Mouse (Mus musculus): ENCODE results near the gene Rhbdd3.
A peak's percentile ranks its signal among the peaks of the same experiment; 100 is the strongest.
"Not testable (repeated sequence)": the region's sequence is repeated elsewhere in the genome, so short reads cannot be mapped to it uniquely, and the experiment has no call there.

Gene Rhbdd3

DNA sequence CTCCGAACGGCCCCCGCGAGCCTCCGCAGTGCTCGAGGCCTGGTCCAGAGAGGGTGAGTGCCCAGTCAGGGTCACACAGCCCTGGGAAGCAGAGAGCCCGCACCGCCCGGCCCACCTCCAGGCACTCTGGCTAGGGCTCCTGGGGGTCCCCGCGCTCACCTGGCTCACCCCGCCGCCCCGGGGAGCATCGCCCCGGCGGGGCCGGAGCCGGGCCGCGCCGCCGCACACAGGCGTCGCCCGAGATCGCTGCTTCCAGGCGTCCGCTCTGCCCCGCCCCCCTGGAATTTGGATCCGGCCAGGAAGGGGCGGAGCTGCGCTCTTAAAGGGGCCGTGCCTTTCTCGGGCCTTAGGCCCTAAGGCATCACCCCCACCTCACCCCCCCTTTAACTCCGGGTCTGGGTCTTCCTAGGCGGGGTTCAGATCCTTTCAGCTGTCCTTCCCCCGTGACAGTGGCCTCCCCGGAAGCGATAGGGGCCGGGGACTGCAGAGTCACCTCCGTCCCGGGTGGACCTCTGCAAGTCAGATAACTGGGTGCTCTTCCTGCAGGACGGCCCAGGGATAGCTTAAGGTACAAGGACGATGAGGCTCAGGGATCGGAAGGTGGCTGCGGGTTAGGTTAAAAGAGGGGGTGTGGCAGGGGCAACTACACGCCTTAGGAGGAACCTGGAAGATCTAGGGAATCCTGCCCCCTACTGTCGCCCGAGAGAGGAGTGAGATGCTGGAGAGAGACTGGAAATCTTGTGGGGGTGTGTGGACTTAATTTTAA lies 33.5 kb upstream of the Rhbdd3 start, which contains the start of gene Gas2l1:
TSS of gene Gas2l1 (minus strand) at position 272 of the 766 bp plus-strand sequence.
- peak; percentile 90 to 95 for DNase-seq

DNA sequence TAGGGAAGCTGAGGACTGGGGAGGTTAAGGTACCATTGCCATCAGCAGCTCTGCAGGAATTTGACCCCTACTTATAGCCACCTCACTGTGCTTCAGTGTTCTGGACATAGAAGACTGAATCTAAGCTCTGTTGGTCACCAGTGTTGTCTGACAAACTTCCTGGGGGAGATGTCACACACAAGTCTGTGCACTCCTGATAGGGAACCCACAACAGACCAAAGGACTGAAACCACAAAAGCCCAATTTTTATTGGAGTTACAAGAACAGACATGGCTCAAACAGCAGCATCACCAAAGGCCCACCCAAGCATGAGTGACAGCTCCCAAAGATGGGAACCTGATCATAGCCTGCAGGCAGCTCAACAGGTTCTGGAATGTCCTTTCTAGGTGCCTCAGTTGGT lies 31.7 kb upstream of the Rhbdd3 start:
- DNase-seq: no peak

DNA sequence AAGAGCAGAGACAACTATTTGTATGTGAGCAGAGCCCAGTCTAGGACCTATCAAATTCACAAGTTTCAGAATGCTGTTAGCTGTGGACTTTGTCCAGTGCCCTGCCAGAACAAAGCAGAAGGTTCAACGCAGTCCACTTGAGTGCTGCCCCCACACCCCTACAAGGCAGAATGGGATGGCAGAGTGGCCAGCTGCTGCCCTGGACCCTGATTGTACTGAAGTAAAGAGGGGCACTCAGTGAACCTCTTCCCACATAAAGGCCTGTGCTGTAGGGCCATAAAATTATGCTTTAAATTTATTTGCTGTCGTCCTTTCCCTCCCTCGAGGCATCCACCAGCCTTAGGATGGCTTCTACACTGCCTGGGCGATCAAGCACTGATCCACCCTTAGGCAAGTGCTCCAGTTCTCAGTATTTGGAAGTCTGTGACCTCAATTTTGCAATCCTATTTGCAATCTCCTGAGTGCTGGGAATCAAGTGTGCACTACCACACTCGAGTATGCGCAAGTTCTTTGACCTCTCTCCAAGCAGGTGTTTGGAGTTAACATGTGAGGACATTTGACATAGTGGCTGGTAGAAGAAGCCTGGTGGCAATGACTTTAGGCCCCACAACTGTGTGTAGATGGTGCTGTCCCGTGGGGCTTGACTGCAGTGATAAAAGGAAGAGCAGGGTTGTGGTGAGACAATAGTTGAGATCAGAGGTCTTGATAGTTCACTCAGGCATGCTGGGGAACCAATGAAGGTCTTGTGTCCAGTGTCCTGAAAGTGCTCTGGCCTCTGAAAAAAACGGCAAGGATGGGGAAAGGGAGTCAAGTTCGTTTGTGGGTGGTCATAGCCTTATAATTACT lies 30.4 kb upstream of the Rhbdd3 start:
- no peak for DNase-seq

DNA sequence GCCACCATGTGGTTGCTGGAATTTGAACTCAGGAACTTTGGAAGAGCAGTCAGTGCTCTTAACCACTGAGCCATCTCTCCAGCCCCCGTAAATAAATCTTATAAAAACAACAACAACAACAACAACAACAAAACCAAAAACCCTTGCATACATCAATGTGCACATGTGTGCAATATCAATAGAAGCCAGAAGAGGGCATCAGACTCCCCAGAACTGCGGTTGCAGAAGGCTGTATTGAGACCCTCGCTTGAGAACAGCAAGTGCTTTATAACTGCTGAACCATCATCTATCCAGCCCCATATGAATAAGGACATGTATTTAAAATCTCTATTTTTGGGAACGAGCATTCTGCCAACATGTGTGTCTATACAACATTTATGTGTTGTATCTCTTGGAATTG lies 23.8 kb upstream of the Rhbdd3 start:
- DNase-seq: peak in 1 of 2 experiments; percentile 34

DNA sequence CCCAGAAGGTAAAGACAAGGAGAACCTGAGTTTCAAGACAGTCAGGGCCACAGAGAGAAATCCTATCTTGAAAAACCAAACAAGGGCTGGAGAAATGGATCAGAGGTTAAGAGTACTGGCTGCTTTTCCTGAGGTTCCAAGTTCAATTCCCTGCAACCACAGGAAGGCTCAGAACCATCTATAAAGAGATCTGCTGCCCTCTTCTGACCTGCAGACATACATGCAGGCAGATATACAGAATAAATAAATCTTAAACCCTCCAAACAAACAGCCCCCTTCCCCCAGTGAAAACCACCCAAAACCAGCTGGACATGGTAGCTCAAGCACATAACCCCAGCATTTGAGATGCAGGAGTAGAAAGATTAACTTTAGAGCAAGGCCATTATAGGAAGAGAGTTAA lies 23.0 kb upstream of the Rhbdd3 start:
- DNase-seq: no peak

GRCm38 (mm10) chr11:5076843-5077242 lies 21.9 kb upstream of the Rhbdd3 start:
- DNase-seq: not testable (repeated sequence)

DNA sequence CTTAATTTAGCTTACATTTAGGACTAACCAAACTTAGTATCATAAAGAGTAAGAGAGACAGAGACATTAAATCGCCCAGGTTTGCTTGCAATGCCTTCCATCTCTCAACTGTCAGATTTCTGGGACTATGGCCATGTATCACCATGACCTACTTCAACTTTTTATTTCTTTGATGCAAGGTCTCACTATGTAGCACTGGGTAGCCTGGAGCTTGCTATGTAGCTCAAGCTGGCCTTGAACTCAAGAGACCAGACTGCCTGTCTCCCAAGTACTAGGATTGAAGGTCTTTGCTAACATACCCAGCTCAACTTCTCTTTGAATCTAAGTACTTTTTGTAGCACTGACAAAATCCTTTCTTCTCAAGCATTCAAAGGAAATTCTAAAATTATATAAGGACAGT lies 9.6 kb upstream of the Rhbdd3 start:
- no peak for DNase-seq

DNA sequence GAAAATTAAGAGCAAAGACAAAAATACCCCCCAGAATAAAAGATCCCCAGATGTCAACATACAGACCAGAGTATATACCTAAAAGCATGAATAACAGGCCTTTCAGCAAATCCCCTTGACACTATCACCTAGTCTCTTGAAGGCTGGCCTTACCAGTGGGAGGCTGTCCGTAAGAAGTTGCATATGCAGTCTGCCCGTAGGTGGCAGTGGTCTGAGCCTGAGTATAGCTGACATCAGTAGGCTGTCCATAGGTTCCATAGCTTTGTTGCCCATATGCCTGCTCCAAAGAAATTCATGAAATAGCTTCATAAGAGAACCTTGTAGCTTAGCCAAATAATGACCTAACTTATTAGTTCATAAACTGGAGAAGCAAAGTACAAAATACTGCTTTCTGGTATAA lies 7.0 kb upstream of the Rhbdd3 start:
- DNase-seq: no peak

- no peak for DNase-seq
These were observed 2.8 kb upstream of the Rhbdd3 start for GRCm38 (mm10) chr11:5095877-5096276.

DNA sequence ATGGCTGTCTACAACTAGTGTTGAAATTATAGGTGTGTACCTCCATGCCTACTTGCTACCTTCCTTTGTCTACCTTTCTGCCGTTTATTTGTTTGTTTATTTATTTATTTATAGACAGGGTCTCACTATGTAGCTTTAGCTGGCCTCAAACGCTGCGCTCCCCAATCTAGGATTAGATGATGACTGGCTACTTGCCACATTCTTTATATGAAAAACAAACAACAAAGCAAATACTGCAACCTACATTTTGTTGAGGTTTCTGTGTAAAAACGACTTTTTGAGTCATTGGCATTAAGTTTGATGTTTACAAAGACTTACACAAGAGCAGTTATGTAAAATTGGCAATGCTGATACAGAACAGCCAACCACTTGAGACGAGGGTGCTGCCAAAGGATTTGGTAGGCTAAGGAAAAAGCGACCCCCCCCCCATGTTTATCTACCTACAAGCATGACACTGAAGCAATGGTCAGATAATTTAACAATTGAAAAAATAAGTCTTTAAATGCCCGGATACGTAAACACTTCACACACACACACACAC lies 2.2 kb upstream of the Rhbdd3 start:
- DNase-seq: no peak

- peak; percentile 66 to 76 for DNase-seq
These were observed 541 bp upstream of the Rhbdd3 start for GRCm38 (mm10) chr11:5098035-5098735.

- DNase-seq: peak; percentile 75 to 82
These were observed 954 bp downstream of the Rhbdd3 start for GRCm38 (mm10) chr11:5099576-5100183.

GRCm38 (mm10) chr11:5100283-5100682 lies 1.6 kb downstream of the Rhbdd3 start:
- DNase-seq: no peak

DNA sequence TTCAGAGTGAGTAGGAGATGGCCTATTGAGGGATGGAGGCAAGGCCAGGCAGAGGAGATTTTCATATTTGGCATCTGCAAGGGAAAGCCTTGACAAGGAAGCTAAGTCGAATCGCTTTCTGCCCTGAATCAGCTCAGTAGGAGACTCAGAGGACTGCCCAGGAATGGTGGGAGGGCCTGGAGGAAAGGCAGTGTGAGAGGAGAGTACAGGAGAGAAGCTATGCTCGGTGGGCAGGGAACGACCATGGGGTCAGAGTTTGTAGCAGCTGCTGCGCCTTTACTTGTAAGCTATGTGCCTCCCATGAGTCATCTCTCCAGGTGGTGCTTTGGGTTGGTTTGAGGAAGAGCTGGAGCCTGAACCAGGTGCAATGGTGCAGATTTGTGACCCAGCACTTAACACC lies 2.1 kb downstream of the Rhbdd3 start:
- DNase-seq: no peak

- DNase-seq: no peak
These were observed 2.9 kb downstream of the Rhbdd3 start for GRCm38 (mm10) chr11:5101641-5102040.

GRCm38 (mm10) chr11:5102384-5102783 lies 3.7 kb downstream of the Rhbdd3 start:
- no peak for DNase-seq

- DNase-seq: no peak
These were observed 5.3 kb downstream of the Rhbdd3 start for GRCm38 (mm10) chr11:5103986-5104509.

- DNase-seq: no peak
These were observed 10.7 kb downstream of the Rhbdd3 start for GRCm38 (mm10) chr11:5109441-5109840.

GRCm38 (mm10) chr11:5113645-5114044 lies 14.9 kb downstream of the Rhbdd3 start:
- DNase-seq: no peak

- DNase-seq: peak; percentile 85 to 91
These were observed 16.3 kb downstream of the Rhbdd3 start for GRCm38 (mm10) chr11:5114931-5115581.

- no peak for DNase-seq
These were observed 27.0 kb downstream of the Rhbdd3 start for GRCm38 (mm10) chr11:5125713-5126112.

- peak; percentile 59 to 64 for DNase-seq
These were observed 30.3 kb downstream of the Rhbdd3 start for GRCm38 (mm10) chr11:5129035-5129480.

Measured in cerebellum, postnatal 25 days (tissue).